Mouse (Mus musculus) embryonic facial prominence, embryonic 13.5 days (tissue): Measurements from ENCODE around the gene Gm21586. TPM values are rescaled to one million over a fixed set of nuclear protein-coding genes. Genes with fewer than 3 reads are reported as not detected.
"Not testable (repeated sequence)": the region's sequence is repeated elsewhere in the genome, so short reads cannot be mapped to it uniquely, and the experiment has no call there.

Experiments
- ATAC-seq: fragments of 200-750 bp; cut with Nextera tagmentation; 2 replicates; pipeline ENCODE4 v1.8.0; 2017; ENCODE audit warnings: low read depth; ENCODE audit not compliant: insufficient number of reproducible peaks, insufficient read depth, low FRiP score, low TSS enrichment
- H3K27ac ChIP-seq: fragments of 300-500 bp; sonication (generic); 2 replicates; pipeline ENCODE4 v1.5.1; 2015; ENCODE audit warnings: moderate library complexity, mild to moderate bottlenecking, inconsistent platforms
- H3K27me3 ChIP-seq: fragments of 300-500 bp; sonication (generic); 2 replicates; pipeline ENCODE4 v1.6.1; 2015; ENCODE audit warnings: mild to moderate bottlenecking, inconsistent platforms
- H3K36me3 ChIP-seq: fragments of 300-500 bp; sonication (generic); 2 replicates; pipeline ENCODE4 v1.6.1; 2015; ENCODE audit warnings: mild to moderate bottlenecking, inconsistent platforms
- H3K4me1 ChIP-seq: fragments of 300-500 bp; sonication (generic); 2 replicates; pipeline ENCODE4 v1.6.1; 2015; ENCODE audit warnings: inconsistent platforms
- H3K4me2 ChIP-seq: fragments of 300-500 bp; sonication (generic); 2 replicates; pipeline ENCODE4 v1.6.1; 2015; ENCODE audit warnings: moderate library complexity, mild to moderate bottlenecking, inconsistent platforms
- H3K4me3 ChIP-seq: fragments of 300-500 bp; sonication (generic); 2 replicates; pipeline ENCODE4 v1.5.1; 2015; ENCODE audit warnings: mild to moderate bottlenecking, inconsistent platforms
- H3K9ac ChIP-seq: fragments of 300-500 bp; sonication (generic); 2 replicates; pipeline ENCODE4 v1.6.1; 2015; ENCODE audit warnings: mild to moderate bottlenecking, inconsistent platforms
- H3K9me3 ChIP-seq: fragments of 300-500 bp; sonication (generic); 2 replicates; pipeline ENCODE4 v1.6.1; 2016; ENCODE audit warnings: inconsistent platforms
- WGBS: fragments of 180-500 bp; shearing (Covaris S2); methylation state at CpG from one replicate; pipeline ENCODE4 v1.1.7; 2015; ENCODE audit warnings: mixed read lengths; 5-methylcytosine and 5-hydroxymethylcytosine counted together
- polyA plus RNA-seq: library from polyadenylated mRNA; unstranded; fragments of >200 nt; fragmentation: Nextera tagmentation; extraction: Ambion mirVana; gene quantifications from 2 replicates; pipeline ENCODE4 v1.2.1, GENCODE M21; 2015

Gene Gm21586
- polyA plus RNA-seq = not detected in 2 replicates

GRCm38 (mm10) chr4:42439078-42439477 lies at the start of gene Gm21586:
Gene Gm21586 (plus strand): TSS chr4:42439378.
- H3K4me3 ChIP-seq, H3K36me3 ChIP-seq, H3K9ac ChIP-seq, H3K9me3 ChIP-seq, H3K27ac ChIP-seq, H3K4me1 ChIP-seq, H3K4me2 ChIP-seq, H3K27me3 ChIP-seq, ATAC-seq: not testable (repeated sequence)
- WGBS = no CpG with 5 or more reads among the region's 18 CpGs

- ATAC-seq, H3K4me3 ChIP-seq: not testable (repeated sequence)
These were observed 27.3 kb downstream of the Gm21586 start, which contains the start of gene Gm2163 for GRCm38 (mm10) chr4:42466452-42466851. Gene Gm2163 (plus strand): TSS chr4:42466752.

More at GRCm38 (mm10) chr4:42466452-42466851, 27.3 kb downstream of the Gm21586 start, which contains the start of gene Gm2163:
- H3K4me2 ChIP-seq, H3K27me3 ChIP-seq, H3K9me3 ChIP-seq, H3K9ac ChIP-seq, H3K27ac ChIP-seq, H3K36me3 ChIP-seq, H3K4me1 ChIP-seq: not testable (repeated sequence)
- no CpG with 5 or more reads among the region's 5 CpGs for WGBS

Other genes starting within 250 kb of the Gm21586 start
- not detected in 2 replicates for gene Gm10600, start 198.7 kb upstream of the Gm21586 start, polyA plus RNA-seq
- 0.92 TPM in 1 of 2 replicates, not detected in the other for gene Ccl21b, start 183.6 kb upstream of the Gm21586 start, polyA plus RNA-seq
- not detected in 2 replicates for gene Gm21953, start 145.1 kb upstream of the Gm21586 start, polyA plus RNA-seq
- gene Fam205a3, start 121.0 kb upstream of the Gm21586 start, polyA plus RNA-seq = 0.29 TPM in 1 of 2 replicates, not detected in the other
- gene Gm2163, start 27.4 kb downstream of the Gm21586 start, polyA plus RNA-seq = 0.08 TPM in 1 of 2 replicates, not detected in the other
- gene Fam205a2, start 88.8 kb downstream of the Gm21586 start, polyA plus RNA-seq = 0.29 TPM in 1 of 2 replicates, not detected in the other
- gene Gm10591, start 172.8 kb downstream of the Gm21586 start, polyA plus RNA-seq = 0.92 TPM in 1 of 2 replicates, not detected in the other
- gene Gm2564, start 190.3 kb downstream of the Gm21586 start, polyA plus RNA-seq = not detected in 2 replicates
- gene Ccl27b, start 215.9 kb downstream of the Gm21586 start, polyA plus RNA-seq = not detected in 2 replicates
- gene Il11ra2, start 222.5 kb downstream of the Gm21586 start, polyA plus RNA-seq = not detected in 2 replicates